Mouse (Mus musculus): Measurements from ENCODE around the gene Slc16a12.

- TF ChIP-seq CTCF (IDR thresholded peaks at IDR 0.05; ENCODE audit: low read depth) (no peak), EP300 (IDR thresholded peaks at IDR 0.05; ENCODE audit: low read depth) (no peak)
Measured at GRCm38 (mm10) chr19:34705141-34705540, 41.9 kb downstream of the Slc16a12 start.

Data from heart, postnatal 0 days (tissue).